Mouse (Mus musculus) ES-E14 (cell line): ENCODE results near the gene Coa4. TPM values are rescaled to one million over a fixed set of nuclear protein-coding genes. Genes with fewer than 3 reads are reported as not detected.

ENCODE experiments used
- DNase-seq: peaks from one replicate; pipeline ENCODE4 v3.0.0-alpha.2; 2013; ENCODE audit warnings: low read depth, low spot score
- H3K27ac ChIP-seq: 2 replicates; pipeline ENCODE4 v1.5.1; 2012; ENCODE audit warnings: low read depth, mild to moderate bottlenecking, low read length, moderate library complexity, mixed read lengths; ENCODE audit not compliant: poor library complexity, insufficient read depth, severe bottlenecking
- H3K36me3 ChIP-seq: 2 replicates; pipeline ENCODE4 v1.6.1; 2012; ENCODE audit warnings: mild to moderate bottlenecking, low read length, moderate library complexity, mixed read lengths; ENCODE audit not compliant: control insufficient read depth, poor library complexity, insufficient read depth, severe bottlenecking
- H3K4me1 ChIP-seq, 2 experiments: fragments of 150-350 bp in 1 of 2; sonication (generic) in 1 of 2; 2 replicates each; pipeline ENCODE4 v1.6.1; 2012; ENCODE audit warnings: low read length in 2 of 2, mild to moderate bottlenecking in 1 of 2, mixed read lengths in 1 of 2; ENCODE audit not compliant: control insufficient read depth in 2 of 2, insufficient read depth in 2 of 2, poor library complexity in 1 of 2
- H3K4me3 ChIP-seq, 2 experiments: fragments of 150-350 bp in 1 of 2; sonication (generic) in 1 of 2; 2 replicates each; pipeline ENCODE4 v1.5.1; 2012; ENCODE audit warnings: low read length in 2 of 2, low read depth in 1 of 2, mild to moderate bottlenecking in 1 of 2, mixed read lengths in 1 of 2; ENCODE audit not compliant: insufficient read depth in 1 of 2, poor library complexity in 1 of 2, severe bottlenecking in 1 of 2
- H3K9ac ChIP-seq: 2 replicates; pipeline ENCODE4 v1.6.1; 2012; ENCODE audit warnings: low read depth, mild to moderate bottlenecking, low read length, mixed read lengths; ENCODE audit not compliant: poor library complexity, insufficient read depth, severe bottlenecking
- H3K9me3 ChIP-seq: fragments of 150-350 bp; sonication (generic); 2 replicates; pipeline ENCODE4 v1.6.1; 2012; ENCODE audit warnings: low read depth, mild to moderate bottlenecking, low read length; ENCODE audit not compliant: control insufficient read depth, insufficient read depth
- CHD2 ChIP-seq: IDR thresholded peaks from 2 replicates; pipeline ENCODE4 v1.6.1; 2014; ENCODE audit warnings: mild to moderate bottlenecking, low read depth, low read length, inconsistent platforms
- HCFC1 ChIP-seq: IDR thresholded peaks from 2 replicates; pipeline ENCODE4 v1.6.1; 2012; ENCODE audit warnings: low read length, inconsistent platforms, borderline replicate concordance; ENCODE audit not compliant: insufficient read depth
- MAFK ChIP-seq: IDR thresholded peaks from 2 replicates; pipeline ENCODE4 v1.6.1; 2014; ENCODE audit warnings: mild to moderate bottlenecking, low read depth, low read length, inconsistent platforms; ENCODE audit not compliant: insufficient read depth
- ZC3H11A ChIP-seq: IDR thresholded peaks from 2 replicates; pipeline ENCODE4 v1.6.1; 2012; ENCODE audit warnings: low read depth, mild to moderate bottlenecking, inconsistent platforms, low read length, borderline replicate concordance
- ZNF384 ChIP-seq: IDR thresholded peaks from 2 replicates; pipeline ENCODE4 v1.6.1; 2012; ENCODE audit warnings: low read depth, low read length, inconsistent platforms
- in situ Hi-C, 2 experiments: fragments of 600-800 bp; cut with MboI; formaldehyde crosslinking; loops; one replicate each; pipeline ENCODE4 v1.15.1; 2025; ENCODE audit warnings: low sequenced_read_pairs in 2 of 2, inconsistent platforms in 1 of 2; ENCODE audit not compliant: unreplicated experiment in 2 of 2
- total RNA-seq: library from RNA; depleted of rRNA; stranded (reverse); fragments of 300-350 nt; gene quantifications from 2 replicates; pipeline ENCODE4 v1.2.3, GENCODE M21; 2012

Coa4 gene
- total RNA-seq, 1 experiment: 14.6 TPM

DNA sequence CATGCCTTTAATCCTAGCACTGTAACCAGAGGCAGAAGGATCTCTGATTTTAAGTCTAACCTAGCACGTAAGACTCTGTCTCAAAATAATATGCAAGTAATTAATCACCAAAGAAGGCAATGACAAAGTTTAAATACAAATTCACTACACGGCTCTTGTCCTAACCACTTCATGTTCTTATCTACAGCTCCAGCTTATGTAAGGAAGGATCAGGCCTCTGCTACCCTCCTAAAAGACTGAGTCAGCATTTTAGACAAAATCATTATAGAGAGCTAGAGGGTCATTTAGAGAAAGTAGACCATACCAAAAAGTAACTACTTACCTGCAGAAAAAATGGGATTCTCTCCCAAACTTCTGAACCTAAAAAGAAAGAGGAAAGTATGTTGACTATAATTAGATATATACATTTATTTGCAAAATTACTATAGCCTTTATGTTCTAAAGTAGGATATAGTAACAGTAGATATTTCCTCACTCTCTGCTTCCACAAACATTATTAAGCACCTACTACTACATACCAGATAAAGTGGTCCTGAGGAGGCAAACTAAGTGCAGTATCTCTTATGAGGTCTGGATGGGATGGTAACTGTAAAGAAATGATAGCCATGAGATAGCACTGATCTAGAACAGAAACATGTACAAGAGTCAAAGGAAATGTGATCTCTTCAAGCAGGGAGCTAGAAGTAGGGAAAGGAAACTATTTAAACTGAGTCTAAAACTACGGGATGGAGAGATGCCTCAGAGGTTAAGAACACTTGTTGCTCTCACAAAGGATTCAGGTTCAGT, 34.3 kb downstream of the Coa4 start:
- DNase-seq: no peak
- TF ChIP-seq ZC3H11A: no peak
- peak; percentile 87 for TF ChIP-seq MAFK
- in situ Hi-C loops: no loop called here

DNA sequence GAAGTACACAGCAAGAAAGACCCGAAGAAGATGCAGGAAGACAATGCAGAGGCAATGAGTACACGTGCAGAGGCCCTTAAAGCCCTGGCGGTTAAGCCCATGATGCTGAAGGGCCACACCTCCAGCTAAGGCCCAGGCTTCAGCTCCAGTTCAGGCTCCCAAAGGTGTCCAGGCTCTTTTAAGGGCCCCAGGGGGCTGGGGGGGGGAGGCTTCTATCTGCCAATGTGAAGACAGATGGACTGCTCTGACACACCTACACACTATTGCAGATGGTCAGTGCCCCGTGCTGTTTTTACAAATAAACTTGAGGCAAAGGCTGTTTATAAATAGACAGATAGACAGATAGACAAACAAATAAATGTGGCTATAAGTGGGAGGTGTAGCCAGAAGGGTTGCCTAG, 35.2 kb downstream of the Coa4 start:
- Histone ChIP-seq H3K9ac (no peak overlapping the region), H3K4me1 (no peaks in the 10 kb centered on the region), H3K9me3 (no peaks in the 10 kb centered on the region), H3K4me3 (no peak overlapping the region), H3K36me3 (no peaks in the 10 kb centered on the region), H3K27ac (no peak overlapping the region)
- TF ChIP-seq ZC3H11A: no peak
- no peak for TF ChIP-seq ZNF384
- TF ChIP-seq CHD2: no peak
- no peak for TF ChIP-seq HCFC1
- TF ChIP-seq MAFK: no peak
- in situ Hi-C loops: no loop called here
- DNase-seq: no peak

More for the DNA sequence above, 34.3 kb downstream of the Coa4 start:
- no peak overlapping the region for H3K27ac ChIP-seq
- H3K4me3 ChIP-seq: no peak overlapping the region
- no peaks in the 10 kb centered on the region; a peak in 1 of 4 replicates for H3K4me1 ChIP-seq
- H3K36me3 ChIP-seq: no peaks in the 10 kb centered on the region
- no peaks in the 10 kb centered on the region for H3K9me3 ChIP-seq
- H3K9ac ChIP-seq: no peak overlapping the region

DNA sequence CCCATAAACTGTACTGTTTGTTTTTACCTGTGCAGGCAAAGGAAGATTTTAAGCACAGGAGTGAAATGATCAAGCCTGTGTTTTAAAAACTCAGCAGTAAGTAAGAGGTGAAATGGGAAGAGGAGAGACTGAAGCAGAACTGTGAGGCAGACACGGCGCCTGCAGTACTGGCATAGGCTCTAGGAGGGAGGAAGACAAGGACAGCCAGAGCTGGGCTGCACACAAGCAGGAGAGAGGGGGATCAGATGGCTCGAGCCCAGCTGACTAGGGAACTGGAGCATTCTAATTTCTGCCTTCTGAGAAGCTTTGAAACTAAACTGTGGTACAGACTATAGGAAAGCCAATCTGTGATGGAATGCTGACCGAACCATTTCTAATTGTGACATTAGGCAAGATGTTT, 35.8 kb downstream of the Coa4 start:
- TF ChIP-seq HCFC1: no peak
- no peak overlapping the region for H3K27ac ChIP-seq
- in situ Hi-C loops: no loop called here
- H3K36me3 ChIP-seq: no peaks in the 10 kb centered on the region
- no peaks in the 10 kb centered on the region for H3K4me1 ChIP-seq
- H3K4me3 ChIP-seq: no peak overlapping the region
- no peak overlapping the region for H3K9ac ChIP-seq
- no peak for DNase-seq
- no peaks in the 10 kb centered on the region for H3K9me3 ChIP-seq

DNA sequence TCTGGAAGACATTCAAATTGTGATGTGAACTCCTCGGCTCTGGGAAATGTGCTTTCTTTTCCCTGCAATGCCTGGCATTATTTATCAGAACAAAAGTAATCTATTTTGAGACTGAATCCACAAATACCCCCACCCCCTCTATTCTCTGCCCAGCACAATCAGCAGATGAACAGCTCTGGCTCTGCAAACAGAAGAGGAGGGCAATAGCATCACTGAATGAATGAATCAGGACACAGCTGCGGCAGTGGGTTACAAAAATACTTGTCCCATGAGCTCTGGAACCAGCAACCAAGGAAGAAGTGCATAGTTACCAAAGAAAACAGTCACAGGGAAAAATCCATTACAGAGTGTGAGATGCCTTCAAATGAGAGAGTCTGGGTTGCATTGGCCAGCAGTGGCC, 41.9 kb downstream of the Coa4 start:
- Histone ChIP-seq H3K4me1 (peaks cover 0 to 2% of the 10 kb centered on the region in 2 experiments; a peak in 1 of 4 replicates), H3K4me3 (no peak overlapping the region), H3K9ac (no peak overlapping the region), H3K27ac (no peak overlapping the region), H3K9me3 (no peaks in the 10 kb centered on the region), H3K36me3 (no peaks in the 10 kb centered on the region)
- TF ChIP-seq ZNF384 (no peak), ZC3H11A (no peak), MAFK (no peak), CHD2 (no peak), HCFC1 (no peak)
- in situ Hi-C loops: no loop called here
- no peak for DNase-seq

DNA sequence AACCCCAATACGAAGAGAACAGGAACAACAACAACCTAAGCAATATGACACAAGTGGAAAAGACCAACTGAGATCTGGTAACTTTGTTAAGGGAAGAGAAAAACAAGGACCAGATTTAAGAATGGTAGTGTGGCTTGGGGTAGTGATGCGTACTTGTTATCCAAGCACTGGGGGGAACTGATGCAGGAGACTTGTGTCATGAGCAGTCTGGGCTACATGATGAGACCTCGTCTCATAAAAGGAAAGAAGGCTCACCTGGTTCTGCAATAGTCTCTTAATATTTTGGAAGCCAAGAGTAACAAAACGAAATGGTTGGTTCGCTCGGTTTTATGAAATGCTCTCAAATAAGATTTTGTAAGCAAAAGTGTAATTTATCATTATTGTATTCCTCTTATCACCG, 45.4 kb downstream of the Coa4 start:
- no peak overlapping the region for H3K9ac ChIP-seq
- in situ Hi-C loops: no loop called here
- no peaks in the 10 kb centered on the region for H3K9me3 ChIP-seq
- no peak overlapping the region for H3K27ac ChIP-seq
- peak overlapping the region; percentile 86 to 89; a peak in 2 of 4 replicates for H3K4me3 ChIP-seq
- no peak for DNase-seq
- TF ChIP-seq ZC3H11A: no peak
- TF ChIP-seq CHD2: no peak
- no peak for TF ChIP-seq HCFC1
- TF ChIP-seq ZNF384: no peak
- TF ChIP-seq MAFK: no peak
- H3K36me3 ChIP-seq: no peaks in the 10 kb centered on the region
- peaks cover 0 to 2% of the 10 kb centered on the region in 2 experiments; a peak in 1 of 4 replicates for H3K4me1 ChIP-seq
